Mouse (Mus musculus): ENCODE data around the gene Pfdn2.

The Pfdn2 gene

DNA sequence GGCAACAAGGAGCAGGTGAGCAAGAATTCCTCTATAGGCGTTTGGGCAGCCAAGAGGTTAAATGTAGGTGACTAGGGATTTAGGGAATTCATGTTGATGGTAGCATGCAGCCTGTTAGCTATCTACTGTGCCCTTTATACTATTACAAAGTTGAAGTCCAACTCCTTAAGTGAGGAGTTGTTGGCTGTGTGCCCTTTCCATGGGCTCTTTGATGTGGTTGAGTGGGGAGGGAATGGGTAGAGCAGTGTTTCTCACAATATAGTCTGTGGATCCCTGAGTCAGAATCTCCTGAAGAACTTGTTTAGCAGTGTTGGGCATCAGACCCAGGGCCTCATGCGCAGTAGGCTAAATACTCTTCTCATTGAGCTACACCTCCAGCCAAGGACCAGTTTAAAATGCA is 11.3 kb downstream of the Pfdn2 start:
- DNase-seq (ENCODE audit: low spot score), result no peak

DNA sequence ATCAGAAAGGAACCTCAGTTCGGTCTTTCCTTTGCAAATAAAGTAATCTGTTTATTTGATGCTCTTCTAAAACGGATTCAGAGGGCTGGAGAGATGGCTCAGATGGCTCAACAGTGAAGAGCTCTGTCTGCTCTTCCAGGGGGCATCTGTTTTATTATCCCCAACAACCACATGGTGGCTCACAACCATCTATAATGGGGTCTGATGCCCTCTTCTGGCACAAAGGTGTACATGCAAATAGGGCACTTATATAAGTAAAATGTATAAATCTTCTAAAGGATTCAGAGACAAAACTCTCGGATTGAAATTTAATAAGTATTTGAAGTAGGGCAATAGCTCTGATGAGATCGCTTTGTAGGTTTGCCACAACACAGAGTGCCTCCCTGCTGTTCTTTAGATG is 13.0 kb downstream of the Pfdn2 start:
- no peak for DNase-seq (ENCODE audit: low spot score)

GRCm38 (mm10) chr1:171360253-171360652 is 14.8 kb downstream of the Pfdn2 start:
- DNase-seq (ENCODE audit: low spot score), result no peak

GRCm38 (mm10) chr1:171360656-171361055 is 15.2 kb downstream of the Pfdn2 start, which contains the start of gene Klhdc9:
Gene Klhdc9 (minus strand): TSS chr1:171360798.
- DNase-seq (ENCODE audit: low spot score), result peak; percentile 69

GRCm38 (mm10) chr1:171361106-171362103 is 15.9 kb downstream of the Pfdn2 start:
- no peak for DNase-seq (ENCODE audit: low spot score)

GRCm38 (mm10) chr1:171365934-171366333 is 20.5 kb downstream of the Pfdn2 start:
- DNase-seq (ENCODE audit: low spot score), result no peak

- no peak for DNase-seq (ENCODE audit: low spot score)
Observed at GRCm38 (mm10) chr1:171369845-171370556, 24.5 kb downstream of the Pfdn2 start, which contains the start of gene Nectin4. Gene Nectin4 (plus strand): TSS chr1:171370099.

DNA sequence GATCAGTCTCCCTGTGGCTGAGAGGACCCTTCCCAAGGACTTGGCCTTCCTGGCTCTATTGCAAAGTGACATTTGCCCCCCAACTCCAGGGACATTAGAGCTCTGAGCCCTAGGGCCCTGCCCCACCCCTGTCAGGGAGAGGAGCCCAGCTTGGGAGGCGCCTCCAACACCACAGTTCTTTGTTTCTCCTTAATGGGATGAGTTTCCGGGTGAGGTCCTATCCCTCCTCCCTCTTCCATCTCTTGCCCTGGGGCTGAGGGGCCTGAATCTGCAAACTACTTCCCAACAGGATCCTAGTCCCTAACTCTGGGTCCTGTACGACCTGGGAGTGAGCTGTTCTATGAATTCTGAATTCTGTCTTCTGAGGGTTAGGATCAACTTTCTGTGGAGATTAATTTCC is 27.4 kb downstream of the Pfdn2 start:
- DNase-seq (ENCODE audit: low spot score), result no peak

DNA sequence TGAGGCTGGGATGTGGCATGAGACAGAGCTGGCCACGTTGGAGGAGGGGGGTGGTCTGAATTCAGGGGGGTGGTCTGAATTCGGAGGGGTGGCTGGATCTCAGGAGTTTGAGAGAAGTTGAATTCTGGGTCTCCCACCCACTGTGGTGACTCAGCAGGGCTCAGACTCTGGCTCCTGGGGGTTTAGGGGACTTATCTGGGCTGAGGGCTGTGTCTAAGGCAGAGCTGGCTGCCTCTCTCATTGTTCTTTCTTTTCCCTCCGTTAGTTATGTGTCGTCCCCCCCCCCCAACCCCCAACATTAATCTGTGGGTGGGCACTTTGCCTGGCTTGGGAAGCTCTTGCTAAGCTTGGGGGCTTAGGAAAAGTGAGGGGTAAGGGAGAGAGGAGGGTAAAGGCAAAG is 28.5 kb downstream of the Pfdn2 start:
- no peak for DNase-seq (ENCODE audit: low spot score)

DNA sequence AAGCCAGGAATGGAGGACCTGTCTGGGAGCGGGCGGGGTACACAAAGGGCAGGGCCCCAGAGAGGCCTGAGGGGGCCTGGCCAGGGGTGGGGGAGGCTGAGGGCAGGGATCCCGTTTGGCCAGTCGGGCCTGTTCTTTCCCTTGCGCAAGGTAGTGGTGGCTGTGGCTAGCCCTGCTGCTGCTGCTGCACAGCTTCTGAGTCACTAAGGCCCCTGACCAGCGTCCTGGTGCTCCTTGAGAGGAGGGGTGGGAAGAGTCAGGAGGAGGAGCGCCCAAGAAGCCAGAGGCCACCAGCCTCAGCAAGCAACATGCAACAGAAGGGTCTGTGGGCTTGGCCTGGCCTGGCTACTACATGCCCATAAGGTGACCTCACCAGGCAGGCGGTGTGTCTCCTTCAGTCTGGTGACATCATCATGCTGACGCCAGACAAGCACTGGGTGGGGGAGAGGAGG is 30.2 kb downstream of the Pfdn2 start:
- no peak for DNase-seq (ENCODE audit: low spot score)

- no peak for DNase-seq (ENCODE audit: low spot score)
Observed at GRCm38 (mm10) chr1:171378298-171378697, 32.8 kb downstream of the Pfdn2 start.

GRCm38 (mm10) chr1:171379935-171380599 is 34.6 kb downstream of the Pfdn2 start:
- DNase-seq (ENCODE audit: low spot score), result peak; percentile 30

- DNase-seq (ENCODE audit: low spot score), result no peak
Observed at GRCm38 (mm10) chr1:171382096-171382620, 36.7 kb downstream of the Pfdn2 start.

GRCm38 (mm10) chr1:171384361-171384760 is 38.9 kb downstream of the Pfdn2 start:
- no peak for DNase-seq (ENCODE audit: low spot score)

DNA sequence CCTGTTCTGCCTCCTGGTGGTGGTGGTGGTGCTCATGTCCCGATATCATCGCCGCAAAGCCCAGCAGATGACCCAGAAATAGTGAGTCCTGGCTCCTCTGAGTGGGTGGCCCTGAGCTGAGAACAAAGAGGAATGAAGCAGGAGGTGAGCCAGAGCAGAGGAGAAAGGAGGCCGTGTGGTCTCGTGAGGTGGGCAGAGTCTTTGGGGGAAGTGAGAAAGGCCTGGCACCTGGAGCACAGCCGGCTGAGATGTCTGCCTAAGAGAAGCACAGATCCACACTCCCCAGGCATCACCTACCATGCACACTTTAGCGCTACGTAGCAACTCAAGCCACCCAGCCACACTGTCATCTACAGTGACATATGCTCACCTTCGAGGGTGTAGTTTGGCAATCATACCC is 39.7 kb downstream of the Pfdn2 start:
- no peak for DNase-seq (ENCODE audit: low spot score)

GRCm38 (mm10) chr1:171387099-171387498 is 41.6 kb downstream of the Pfdn2 start:
- DNase-seq (ENCODE audit: low spot score), result no peak

- no peak for DNase-seq (ENCODE audit: low spot score)
Observed at GRCm38 (mm10) chr1:171388376-171389102, 43.1 kb downstream of the Pfdn2 start, which contains the start of gene Arhgap30. Gene Arhgap30 (plus strand): TSS chr1:171388954.

DNA sequence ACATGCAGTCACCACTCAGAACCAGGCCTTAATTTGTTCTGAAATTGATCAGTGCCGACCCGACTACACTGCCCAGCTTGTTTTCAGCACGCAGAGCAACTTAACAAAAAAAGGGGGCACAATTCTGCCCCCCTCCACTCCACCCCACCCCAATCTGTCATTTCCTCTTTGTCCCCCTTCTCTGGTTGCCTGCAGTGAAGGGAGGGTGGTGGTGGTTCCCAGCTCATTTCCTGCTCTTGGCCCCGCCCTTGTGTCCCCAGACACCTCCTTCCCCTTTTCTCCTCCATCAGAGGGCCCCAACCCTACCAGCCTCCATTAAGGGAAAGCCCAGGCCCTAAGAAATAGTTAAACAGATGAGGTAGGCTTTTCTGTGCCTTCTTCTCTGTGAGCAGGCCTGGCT is 44.6 kb downstream of the Pfdn2 start:
- no peak for DNase-seq (ENCODE audit: low spot score)

GRCm38 (mm10) chr1:171401821-171402220 is 56.4 kb downstream of the Pfdn2 start:
- DNase-seq (ENCODE audit: low spot score), result no peak

GRCm38 (mm10) chr1:171402991-171403390 is 57.5 kb downstream of the Pfdn2 start:
- DNase-seq (ENCODE audit: low spot score), result no peak

- DNase-seq (ENCODE audit: low spot score), result no peak
Observed at GRCm38 (mm10) chr1:171407263-171407662, 61.8 kb downstream of the Pfdn2 start.
